Mouse (Mus musculus): ENCODE measurements around the gene Lrfn4. TPM values are rescaled to one million over a fixed set of nuclear protein-coding genes. Genes with fewer than 3 reads are reported as not detected.
"Not testable (repeated sequence)": the region's sequence is repeated elsewhere in the genome, so short reads cannot be mapped to it uniquely, and the experiment has no call there.

Gene Lrfn4
- polyA plus RNA-seq, 1 experiment from 2014 or later = 10.0 TPM

DNA sequence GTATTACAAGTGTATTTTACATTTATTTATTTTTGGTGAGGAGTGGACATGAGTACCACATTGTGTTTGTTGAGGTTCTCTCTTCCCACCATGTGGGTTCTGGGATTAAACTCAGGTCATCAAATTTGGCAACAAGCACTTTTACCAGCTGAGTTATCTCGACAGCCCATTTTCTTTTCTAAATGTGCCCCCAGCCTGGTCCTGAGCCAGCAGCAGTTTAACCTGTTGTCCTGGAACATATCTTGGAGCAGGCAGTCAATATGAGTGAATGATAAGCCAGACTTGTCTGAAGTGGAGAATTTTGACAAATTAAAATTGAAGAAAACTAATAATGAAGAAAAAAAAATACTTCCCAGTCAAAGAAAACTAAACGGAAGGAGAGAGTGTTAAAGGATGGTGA, 19.4 kb downstream of the Lrfn4 start:
- Histone ChIP-seq H3K27ac (ENCODE audit: low read depth) (no peak overlapping the region), H3K9ac (no peak overlapping the region), H3K4me2 (no peak overlapping the region), H3K36me3 (ENCODE audit: insufficient read depth) (no peaks in the 10 kb centered on the region), H3K27me3 (ENCODE audit: insufficient read depth, low read length) (no peaks in the 10 kb centered on the region), H3K9me3 (ENCODE audit: low read depth, low read length) (no peaks in the 10 kb centered on the region), H3K4me1 (ENCODE audit: insufficient read depth) (no peaks in the 10 kb centered on the region), H3K4me3 (ENCODE audit: low read depth, low read length) (no peak overlapping the region)
- DNase-seq (no peak), ATAC-seq (ENCODE audit: insufficient read depth) (no peak)
- no peak for TF ChIP-seq CTCF (IDR thresholded peaks at IDR 0.05; ENCODE audit: low read depth)
- 54% methylated on average over 2 of the region's 2 CpGs for WGBS

DNA sequence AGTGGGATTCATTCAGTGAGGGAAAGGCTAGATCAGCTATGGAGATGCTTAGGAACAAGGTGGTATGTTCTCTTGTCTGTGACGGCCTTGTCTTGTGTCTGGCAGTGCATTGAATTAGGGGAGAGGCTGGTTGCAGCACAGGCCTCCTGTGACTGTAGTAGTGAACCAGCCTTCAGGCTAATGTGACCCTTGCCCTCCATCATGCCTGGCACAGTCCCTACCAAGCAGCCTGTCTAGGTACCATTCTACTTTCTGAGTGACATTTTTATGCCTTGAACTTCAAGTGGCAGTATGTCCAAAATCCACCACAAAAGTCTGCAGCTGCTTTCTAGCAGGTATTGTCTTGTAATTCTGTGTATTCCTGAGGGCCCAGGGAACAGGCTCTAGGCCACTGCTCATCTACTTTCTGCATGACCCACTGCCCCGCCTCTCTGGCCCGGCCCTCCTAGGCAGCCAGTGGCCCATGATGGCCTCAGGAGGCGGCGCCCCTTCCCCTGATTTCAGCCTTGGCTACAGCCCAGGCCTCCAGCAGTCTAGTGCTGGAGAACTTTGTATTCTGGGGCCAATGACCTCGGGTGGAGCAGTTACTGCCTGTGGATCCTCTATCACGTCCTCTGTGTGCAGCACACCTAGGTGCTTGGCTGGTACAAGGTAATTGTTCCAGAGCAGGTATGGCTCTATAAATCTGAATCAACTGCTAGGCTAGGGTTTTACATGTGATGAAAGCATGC, 21.5 kb downstream of the Lrfn4 start:
- Histone ChIP-seq H3K9me3 (ENCODE audit: low read depth, low read length) (no peaks in the 10 kb centered on the region), H3K36me3 (ENCODE audit: insufficient read depth) (no peaks in the 10 kb centered on the region), H3K4me1 (ENCODE audit: insufficient read depth) (no peaks in the 10 kb centered on the region), H3K4me3 (ENCODE audit: low read depth, low read length) (no peak overlapping the region), H3K27me3 (ENCODE audit: insufficient read depth, low read length) (no peaks in the 10 kb centered on the region), H3K27ac (ENCODE audit: low read depth) (no peak overlapping the region), H3K4me2 (no peak overlapping the region), H3K9ac (no peak overlapping the region)
- 51% methylated on average over 7 of the region's 7 CpGs for WGBS
- DNase-seq (no peak), ATAC-seq (ENCODE audit: insufficient read depth) (no peak)
- no peak for TF ChIP-seq CTCF (IDR thresholded peaks at IDR 0.05; ENCODE audit: low read depth)

DNA sequence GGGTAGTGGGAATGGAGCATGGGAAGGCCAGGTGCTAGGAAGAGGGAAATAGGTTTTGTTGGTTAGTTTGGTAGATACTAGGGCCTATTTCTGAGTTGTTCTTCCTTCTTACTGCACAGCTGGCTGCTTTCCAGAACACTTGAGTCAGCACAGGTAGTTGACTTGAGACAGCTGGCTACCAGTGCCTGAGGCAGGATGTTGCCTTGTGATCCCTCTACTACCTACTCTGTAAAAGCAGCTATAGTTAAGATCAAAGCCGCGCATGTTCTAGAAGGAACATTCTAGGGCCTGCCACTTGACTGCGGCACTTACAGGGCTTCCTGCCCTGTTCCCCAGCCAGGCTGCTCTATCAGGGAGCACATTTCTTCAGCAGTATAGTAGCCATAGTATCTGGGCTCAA, 25.4 kb downstream of the Lrfn4 start:
- Histone ChIP-seq H3K27me3 (ENCODE audit: insufficient read depth, low read length) (no peaks in the 10 kb centered on the region), H3K4me1 (ENCODE audit: insufficient read depth) (no peaks in the 10 kb centered on the region), H3K36me3 (ENCODE audit: insufficient read depth) (no peaks in the 10 kb centered on the region), H3K9ac (no peak overlapping the region), H3K4me2 (no peak overlapping the region), H3K9me3 (ENCODE audit: low read depth, low read length) (no peaks in the 10 kb centered on the region), H3K27ac (ENCODE audit: low read depth) (no peak overlapping the region), H3K4me3 (ENCODE audit: low read depth, low read length) (no peak overlapping the region)
- DNase-seq (peak; percentile 33), ATAC-seq (ENCODE audit: insufficient read depth) (no peak)
- 79% methylated on average over 3 of the region's 3 CpGs for WGBS
- no peak for TF ChIP-seq CTCF (IDR thresholded peaks at IDR 0.05; ENCODE audit: low read depth)

DNA sequence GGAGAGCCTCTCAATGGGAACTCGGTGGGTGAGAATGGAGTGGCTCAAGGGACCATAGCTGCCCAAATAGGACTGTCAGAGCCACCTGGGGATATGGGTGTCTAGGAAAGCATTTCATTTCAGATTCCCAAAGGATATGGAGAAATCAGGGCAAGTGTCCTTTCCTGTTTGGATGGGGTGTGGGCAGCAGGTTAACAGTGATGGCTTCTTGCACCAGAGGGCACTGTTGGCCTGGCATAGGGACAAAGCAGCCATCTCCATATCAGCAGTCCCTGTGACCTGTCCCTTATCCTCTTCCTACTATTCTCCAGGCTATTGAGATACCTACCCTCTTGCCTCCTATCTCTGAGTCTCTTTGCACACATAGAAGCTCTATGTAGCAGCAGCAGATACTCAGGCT, 26.4 kb downstream of the Lrfn4 start:
- H3K9me3 ChIP-seq (ENCODE audit: low read depth, low read length) = no peaks in the 10 kb centered on the region
- no peaks in the 10 kb centered on the region for H3K36me3 ChIP-seq (ENCODE audit: insufficient read depth)
- WGBS = 52% methylated on average over 1 of the region's 1 CpGs
- ATAC-seq (ENCODE audit: insufficient read depth) (no peak), DNase-seq (no peak)
- no peak overlapping the region for H3K4me2 ChIP-seq
- no peak overlapping the region for H3K9ac ChIP-seq
- no peaks in the 10 kb centered on the region for H3K27me3 ChIP-seq (ENCODE audit: insufficient read depth, low read length)
- H3K27ac ChIP-seq (ENCODE audit: low read depth) = no peak overlapping the region
- no peak overlapping the region for H3K4me3 ChIP-seq (ENCODE audit: low read depth, low read length)
- no peaks in the 10 kb centered on the region for H3K4me1 ChIP-seq (ENCODE audit: insufficient read depth)
- TF ChIP-seq CTCF (IDR thresholded peaks at IDR 0.05; ENCODE audit: low read depth) = peak; percentile 37; the same call in 1 of the 2 replicates

DNA sequence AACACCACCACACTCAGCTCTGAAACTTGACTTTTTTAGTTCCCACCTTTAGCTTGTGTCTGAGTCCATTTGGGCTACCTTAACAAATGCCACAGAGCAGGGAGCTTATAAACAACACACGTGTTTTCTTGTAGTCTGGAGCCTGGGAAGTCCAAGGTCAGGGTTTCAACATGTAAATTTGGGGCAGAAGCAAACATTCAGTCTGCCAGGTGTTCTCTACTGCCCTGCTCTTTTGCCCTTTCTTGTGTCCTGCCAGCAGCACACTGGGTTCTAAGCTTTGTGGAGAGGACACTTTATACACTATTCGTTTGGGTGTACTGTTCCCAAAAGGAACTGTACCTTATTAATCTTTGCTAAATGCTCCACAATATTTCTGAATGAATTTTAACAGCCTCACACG, 27.0 kb downstream of the Lrfn4 start:
- no peak for TF ChIP-seq CTCF (IDR thresholded peaks at IDR 0.05; ENCODE audit: low read depth)
- no peak for ATAC-seq (ENCODE audit: insufficient read depth)
- 56% methylated on average over 3 of the region's 3 CpGs for WGBS
- H3K4me2 ChIP-seq = no peak overlapping the region
- H3K27me3 ChIP-seq (ENCODE audit: insufficient read depth, low read length) = no peaks in the 10 kb centered on the region
- H3K4me3 ChIP-seq (ENCODE audit: low read depth, low read length) = no peak overlapping the region
- H3K9ac ChIP-seq = no peak overlapping the region
- no peak overlapping the region for H3K27ac ChIP-seq (ENCODE audit: low read depth)
- H3K36me3 ChIP-seq (ENCODE audit: insufficient read depth) = no peaks in the 10 kb centered on the region
- H3K4me1 ChIP-seq (ENCODE audit: insufficient read depth) = no peaks in the 10 kb centered on the region
- H3K9me3 ChIP-seq (ENCODE audit: low read depth, low read length) = no peaks in the 10 kb centered on the region
- no peak for DNase-seq

DNA sequence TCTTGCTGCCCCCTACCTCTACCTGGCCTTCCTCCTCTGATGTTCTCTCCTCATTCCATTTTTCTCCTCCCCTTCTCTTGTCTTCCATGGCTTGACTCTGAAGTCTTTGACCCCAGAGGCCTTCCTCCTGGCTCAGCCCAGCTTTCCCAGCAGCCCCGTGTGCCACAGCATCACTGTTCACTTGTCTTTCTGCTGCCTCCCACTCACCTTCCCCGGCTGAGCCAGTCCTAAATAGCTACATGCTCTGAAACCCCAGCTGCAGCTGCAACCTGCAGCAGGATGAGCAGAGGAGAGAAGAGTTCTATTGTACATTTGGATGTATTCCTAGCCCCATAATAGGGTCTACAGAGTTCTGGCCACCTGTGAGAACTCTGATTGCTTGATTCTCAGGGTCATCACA, 28.0 kb downstream of the Lrfn4 start:
- no peak for ATAC-seq (ENCODE audit: insufficient read depth)
- Histone ChIP-seq H3K36me3 (ENCODE audit: insufficient read depth) (no peaks in the 10 kb centered on the region), H3K27me3 (ENCODE audit: insufficient read depth, low read length) (no peaks in the 10 kb centered on the region), H3K4me2 (no peak overlapping the region), H3K27ac (ENCODE audit: low read depth) (no peak overlapping the region), H3K4me1 (ENCODE audit: insufficient read depth) (no peaks in the 10 kb centered on the region), H3K9me3 (ENCODE audit: low read depth, low read length) (no peaks in the 10 kb centered on the region), H3K4me3 (ENCODE audit: low read depth, low read length) (no peak overlapping the region), H3K9ac (no peak overlapping the region)
- TF ChIP-seq CTCF (IDR thresholded peaks at IDR 0.05; ENCODE audit: low read depth) = no peak
- DNase-seq = no peak
- WGBS = 54% methylated on average over 2 of the region's 2 CpGs

DNA sequence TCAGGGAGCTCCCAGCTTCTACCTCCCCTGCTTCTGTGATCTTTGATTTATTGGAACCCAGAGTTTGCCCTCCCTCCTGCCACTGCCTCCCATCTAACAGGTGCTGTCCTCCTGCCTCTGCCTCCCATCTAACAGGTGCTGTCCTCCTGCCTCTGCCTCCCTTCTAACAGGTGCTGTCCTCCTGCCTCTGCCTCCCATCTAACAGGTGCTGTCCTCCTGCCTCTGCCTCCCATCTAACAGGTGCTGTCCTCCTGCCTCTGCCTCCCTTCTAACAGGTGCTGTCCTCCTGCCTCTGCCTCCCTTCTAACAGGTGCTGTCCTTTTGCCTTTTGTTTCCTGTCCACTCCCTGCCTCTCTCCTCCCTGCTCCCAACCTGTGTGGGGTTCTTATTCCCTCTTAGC, 28.7 kb downstream of the Lrfn4 start:
- H3K27ac ChIP-seq (ENCODE audit: low read depth); H3K4me2 ChIP-seq; H3K36me3 ChIP-seq (ENCODE audit: insufficient read depth); H3K4me1 ChIP-seq (ENCODE audit: insufficient read depth); H3K27me3 ChIP-seq (ENCODE audit: insufficient read depth, low read length); H3K4me3 ChIP-seq (ENCODE audit: low read depth, low read length); H3K9me3 ChIP-seq (ENCODE audit: low read depth, low read length); H3K9ac ChIP-seq; DNase-seq; ATAC-seq (ENCODE audit: insufficient read depth): not testable (repeated sequence)

DNA sequence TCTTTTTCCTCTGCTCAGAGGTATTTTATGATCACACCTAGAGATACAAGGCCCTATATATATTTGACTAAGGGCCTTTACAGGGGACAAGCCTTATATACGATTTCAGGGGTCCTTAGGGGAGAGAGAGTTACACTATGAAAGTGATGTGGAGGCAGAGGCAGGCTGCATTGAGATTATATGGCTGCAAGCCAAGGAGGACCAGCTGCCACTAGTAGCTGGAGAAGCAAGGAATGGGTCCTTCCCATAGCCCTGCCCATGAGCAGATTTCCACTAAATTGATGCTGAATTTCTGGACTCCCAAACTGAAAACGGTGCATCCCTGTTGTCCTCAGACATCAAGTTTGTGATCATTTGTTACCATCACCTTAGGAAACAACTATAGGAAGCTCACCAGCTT, 31.6 kb downstream of the Lrfn4 start:
- WGBS = 53% methylated on average over 2 of the region's 2 CpGs
- no peaks in the 10 kb centered on the region for H3K4me1 ChIP-seq (ENCODE audit: insufficient read depth)
- no peak overlapping the region for H3K27ac ChIP-seq (ENCODE audit: low read depth)
- H3K36me3 ChIP-seq (ENCODE audit: insufficient read depth) = no peaks in the 10 kb centered on the region
- H3K9me3 ChIP-seq (ENCODE audit: low read depth, low read length) = no peaks in the 10 kb centered on the region
- H3K27me3 ChIP-seq (ENCODE audit: insufficient read depth, low read length) = no peaks in the 10 kb centered on the region
- no peak overlapping the region for H3K4me2 ChIP-seq
- ATAC-seq (ENCODE audit: insufficient read depth) = no peak
- peak; percentile 12 for DNase-seq
- no peak overlapping the region for H3K9ac ChIP-seq
- no peak overlapping the region for H3K4me3 ChIP-seq (ENCODE audit: low read depth, low read length)
- no peak for TF ChIP-seq CTCF (IDR thresholded peaks at IDR 0.05; ENCODE audit: low read depth)

All from lung, embryonic 14.5 days (tissue).